Mouse (Mus musculus) heart, postnatal 36 days (tissue): ENCODE results near the gene Irf8. TPM values are rescaled to one million over a fixed set of nuclear protein-coding genes. Genes with fewer than 3 reads are reported as not detected.

Source experiments
- DNase-seq, 2 experiments: peaks; one replicate each; pipeline ENCODE4 v3.0.0; 2021 to 2022
- intact Hi-C: fragments of 180-260 bp; cut with DNase I; formaldehyde crosslinking; loops from one replicate; pipeline ENCODE4 v1.15.1; 2025
- total RNA-seq, 2 experiments: library from RNA; stranded (reverse); gene quantifications; 2 replicates each; pipeline ENCODE4 v1.2.3; 2021

The Irf8 gene
- total RNA-seq, 2 experiments from 2014 or later, result 3.9 to 5.6 TPM

GRCm38 (mm10) chr8:120746007-120746701 is 10.0 kb downstream of the Irf8 start:
- no peak for DNase-seq
- intact Hi-C loops, result no loop called here

- no peak for DNase-seq
- intact Hi-C loops, result no loop called here
These were observed 11.1 kb downstream of the Irf8 start for GRCm38 (mm10) chr8:120747286-120747685.

GRCm38 (mm10) chr8:120750616-120751015 is 14.5 kb downstream of the Irf8 start:
- DNase-seq, result no peak

GRCm38 (mm10) chr8:120751226-120752081 is 15.3 kb downstream of the Irf8 start:
- intact Hi-C loops, result no loop called here
- no peak for DNase-seq

More at GRCm38 (mm10) chr8:120750616-120751015, 14.5 kb downstream of the Irf8 start:
- intact Hi-C loops, result no loop called here

- intact Hi-C loops, result no loop called here
- DNase-seq, result peak; percentile 68 to 70
These were observed 15.9 kb downstream of the Irf8 start for GRCm38 (mm10) chr8:120752082-120752452.

- DNase-seq, result no peak
- intact Hi-C loops, result no loop called here
These were observed 17.3 kb downstream of the Irf8 start for GRCm38 (mm10) chr8:120753476-120753875.

GRCm38 (mm10) chr8:120755306-120756297 is 19.4 kb downstream of the Irf8 start:
- no peak for DNase-seq
- intact Hi-C loops, result no loop called here

GRCm38 (mm10) chr8:120758005-120758404 is 21.8 kb downstream of the Irf8 start:
- no peak for DNase-seq
- intact Hi-C loops, result no loop called here

GRCm38 (mm10) chr8:120759847-120760246 is 23.7 kb downstream of the Irf8 start:
- DNase-seq, result no peak
- intact Hi-C loops, result no loop called here

- intact Hi-C loops, result no loop called here
- no peak for DNase-seq
These were observed 24.4 kb downstream of the Irf8 start for GRCm38 (mm10) chr8:120760341-120761215.

GRCm38 (mm10) chr8:120763267-120763666 is 27.1 kb downstream of the Irf8 start:
- no peak for DNase-seq
- intact Hi-C loops, result no loop called here

- intact Hi-C loops, result no loop called here
- no peak for DNase-seq
These were observed 28.5 kb downstream of the Irf8 start for GRCm38 (mm10) chr8:120764638-120765037.

GRCm38 (mm10) chr8:120766622-120767021 is 30.5 kb downstream of the Irf8 start:
- intact Hi-C loops, result no loop called here
- no peak for DNase-seq

GRCm38 (mm10) chr8:120768454-120769218 is 32.5 kb downstream of the Irf8 start:
- DNase-seq, result peak in 1 of 2 experiments; percentile 23
- intact Hi-C loops, result no loop called here

GRCm38 (mm10) chr8:120777184-120777583 is 41.0 kb downstream of the Irf8 start:
- no peak for DNase-seq
- intact Hi-C loops, result no loop called here

GRCm38 (mm10) chr8:120777732-120778131 is 41.6 kb downstream of the Irf8 start:
- intact Hi-C loops, result no loop called here
- DNase-seq, result no peak

GRCm38 (mm10) chr8:120779106-120779505 is 42.9 kb downstream of the Irf8 start:
- no peak for DNase-seq
- intact Hi-C loops, result no loop called here

- intact Hi-C loops, result no loop called here
- DNase-seq, result no peak
These were observed 47.6 kb downstream of the Irf8 start for GRCm38 (mm10) chr8:120783781-120784180.

- intact Hi-C loops, result no loop called here
- DNase-seq, result no peak
These were observed 50.6 kb downstream of the Irf8 start for GRCm38 (mm10) chr8:120786753-120787152.
